Comparison of ENCODE assay signal across 10 mouse cellular contexts in the genomic region with DNA sequence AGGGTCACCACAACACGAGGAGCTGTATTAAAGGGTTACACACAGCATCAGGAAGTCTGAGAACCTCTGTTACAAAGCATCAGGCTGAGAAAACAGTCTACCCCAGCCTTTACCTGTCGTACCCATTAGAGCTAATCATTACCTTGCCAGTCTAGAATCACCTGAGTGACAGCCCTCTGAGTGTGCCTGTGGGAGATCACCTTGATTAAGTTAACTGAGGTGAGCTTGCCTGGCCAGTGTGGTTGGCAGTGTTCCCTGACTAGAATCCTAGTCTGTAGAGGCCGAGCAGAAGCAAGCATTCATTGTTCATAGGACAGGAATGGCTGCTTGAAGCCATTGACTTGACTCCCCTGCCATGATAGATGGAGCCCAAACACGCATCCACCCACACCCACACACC.
"Had no signal": no experiment of that assay in that cellular context is flagged by ENCODE, and none has a peak within 500 bp of the region (broad histone marks: within the 10 kb centered on the region; RNA-seq: fewer than 3 reads in every experiment).

No protein-coding gene starts in this region.

- ATAC-seq: midbrain, embryonic 15.5 days had no signal

- H3K9me3 ChIP-seq: midbrain, embryonic 15.5 days; neural tube, embryonic 12.5 days had no signal

- H3K4me2 ChIP-seq: hindbrain, embryonic 14.5 days; limb, embryonic 13.5 days; midbrain, embryonic 11.5 days; midbrain, embryonic 15.5 days; neural tube, embryonic 12.5 days had no signal

- H3K9ac ChIP-seq: hindbrain, embryonic 14.5 days; limb, embryonic 13.5 days; liver, embryonic 14.5 days; midbrain, embryonic 15.5 days; neural tube, embryonic 12.5 days had no signal

- H3K4me3 ChIP-seq: layer of hippocampus, adult 2 months; limb, embryonic 13.5 days; midbrain, embryonic 15.5 days; neural tube, embryonic 12.5 days had no signal

- DNase-seq: lung, adult 18-20 months; thymus, postnatal 4 days had no signal

- H3K4me1 ChIP-seq: limb, embryonic 13.5 days; midbrain, embryonic 15.5 days had no signal

- H3K27ac ChIP-seq: hindbrain, embryonic 14.5 days; layer of hippocampus, adult 2 months; limb, embryonic 13.5 days; liver, embryonic 14.5 days; midbrain, embryonic 15.5 days; neural tube, embryonic 12.5 days; stomach, postnatal 0 days had no signal

- H3K36me3 ChIP-seq: limb, embryonic 13.5 days; midbrain, embryonic 15.5 days; neural tube, embryonic 12.5 days had no signal

- H3K27me3 ChIP-seq: limb, embryonic 13.5 days; midbrain, embryonic 15.5 days; neural tube, embryonic 12.5 days had no signal
